Mouse (Mus musculus): ENCODE data around the gene Spsb4. TPM values are rescaled to one million over a fixed set of nuclear protein-coding genes. Genes with fewer than 3 reads are reported as not detected.
A peak's percentile ranks its signal among the peaks of the same experiment; 100 is the strongest.

Spsb4 gene
- total and polyA plus RNA-seq, 3 experiments = 4.2 to 9.1 (median 7.2) TPM

DNA sequence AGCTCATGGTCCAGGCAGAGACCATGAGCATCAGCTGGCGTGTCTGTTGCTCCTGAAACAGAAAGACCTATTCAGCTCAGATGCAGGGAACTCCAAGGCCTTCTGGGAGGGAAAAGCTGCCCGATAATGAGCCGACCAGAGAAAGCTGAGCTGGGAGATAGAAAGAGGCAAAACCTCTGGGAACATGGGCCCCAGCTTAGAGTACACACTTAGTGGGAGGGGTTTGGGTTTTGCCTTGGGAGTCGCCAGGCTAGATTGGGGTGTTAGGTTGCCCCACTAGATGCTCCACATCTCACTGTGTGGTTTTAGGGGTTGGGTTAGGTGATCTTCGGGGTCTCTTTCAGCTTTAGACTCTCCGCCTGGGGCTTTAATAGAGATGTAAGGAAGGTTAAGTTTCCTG, 95.5 kb downstream of the Spsb4 start:
- H3K27ac ChIP-seq = no peak overlapping the region
- no peaks in the 10 kb centered on the region for H3K27me3 ChIP-seq (ENCODE audit: control insufficient read depth, insufficient read depth, low read length)
- DNase-seq = no peak
- no peaks in the 10 kb centered on the region for H3K4me1 ChIP-seq (ENCODE audit: control insufficient read depth, insufficient read depth, low read length)
- no peaks in the 10 kb centered on the region for H3K79me2 ChIP-seq (replicated peaks; ENCODE audit: control insufficient read depth, insufficient read depth, low read length)
- no peak for TF ChIP-seq POLR2A (IDR thresholded peaks at IDR 0.05; ENCODE audit: insufficient read depth, low read depth, low read length)
- TF ChIP-seq EP300 (IDR thresholded peaks at IDR 0.05; ENCODE audit: insufficient read depth, low read depth, low read length) = no peak
- no peak for TF ChIP-seq CTCF (IDR thresholded peaks at IDR 0.05)
- intact Hi-C loops (cut with DNase I) = no loop called here
- no peaks in the 10 kb centered on the region for H3K36me3 ChIP-seq (ENCODE audit: control insufficient read depth, insufficient read depth, low read length)
- WGBS = 79% methylated on average over 6 of the region's 6 CpGs
- H3K9ac ChIP-seq (ENCODE audit: low read depth, low read length) = no peak overlapping the region
- H3K4me3 ChIP-seq = no peak overlapping the region

DNA sequence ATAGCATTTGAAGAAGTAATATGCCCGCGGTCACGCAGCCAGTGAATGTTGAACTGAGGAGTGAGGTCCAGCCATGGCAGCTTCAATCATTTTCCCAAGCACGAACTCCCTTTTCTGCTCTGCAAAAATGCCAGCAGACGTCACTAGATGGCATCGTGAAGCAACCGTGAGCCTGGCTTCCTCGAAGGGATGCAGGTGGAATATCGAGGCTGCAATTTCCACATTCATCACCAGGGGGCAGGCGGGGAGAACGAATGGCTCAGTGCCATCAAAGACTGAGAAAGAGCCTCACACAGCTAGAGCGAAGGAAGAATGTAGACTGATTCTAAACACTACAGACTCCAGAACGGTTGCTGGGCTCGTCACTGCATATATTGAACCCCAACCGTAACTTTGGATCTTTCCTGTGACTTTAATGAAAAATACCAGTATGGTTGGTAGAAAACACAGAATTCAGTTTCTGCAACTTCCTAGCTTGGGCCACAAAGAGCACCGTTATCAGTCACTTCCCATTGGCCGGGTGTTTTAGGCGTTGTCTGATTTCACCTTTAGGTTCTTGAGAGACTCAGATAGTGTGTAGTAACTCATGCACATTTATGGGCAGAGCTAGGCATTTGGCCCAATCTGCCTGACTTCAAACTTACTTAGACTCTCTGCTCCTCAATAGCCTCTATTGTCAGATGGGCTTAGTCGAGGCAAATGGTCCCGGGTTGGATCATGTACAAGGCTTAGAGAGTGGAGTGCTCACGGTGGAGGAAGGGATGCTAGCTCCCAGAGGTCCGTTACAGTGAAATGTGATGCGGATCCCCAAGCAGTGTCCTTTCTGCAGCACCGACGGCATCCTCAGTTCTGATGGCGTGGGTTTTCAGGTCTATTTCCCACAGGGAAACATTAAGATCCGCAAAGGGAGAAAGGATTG, 101.8 kb downstream of the Spsb4 start:
- Histone ChIP-seq H3K36me3 (ENCODE audit: control insufficient read depth, insufficient read depth, low read length) (no peaks in the 10 kb centered on the region), H3K9ac (ENCODE audit: low read depth, low read length) (no peak overlapping the region), H3K79me2 (replicated peaks; ENCODE audit: control insufficient read depth, insufficient read depth, low read length) (no peaks in the 10 kb centered on the region), H3K4me1 (ENCODE audit: control insufficient read depth, insufficient read depth, low read length) (no peaks in the 10 kb centered on the region), H3K27me3 (ENCODE audit: control insufficient read depth, insufficient read depth, low read length) (no peaks in the 10 kb centered on the region), H3K27ac (no peak overlapping the region), H3K4me3 (no peak overlapping the region)
- WGBS = 32% methylated on average over 27 of the region's 27 CpGs
- TF ChIP-seq POLR2A (IDR thresholded peaks at IDR 0.05; ENCODE audit: insufficient read depth, low read depth, low read length) (no peak), EP300 (IDR thresholded peaks at IDR 0.05; ENCODE audit: insufficient read depth, low read depth, low read length) (peak; percentile 92), CTCF (IDR thresholded peaks at IDR 0.05) (peak; percentile 96)
- intact Hi-C loops (cut with DNase I) = loop anchor here (1.0 to 2.0 kb wide), 4 partner anchors 44 to 246 kb away; partner anchors contain the start of gene Spsb4
- peak; percentile 88 to 91 for DNase-seq

DNA sequence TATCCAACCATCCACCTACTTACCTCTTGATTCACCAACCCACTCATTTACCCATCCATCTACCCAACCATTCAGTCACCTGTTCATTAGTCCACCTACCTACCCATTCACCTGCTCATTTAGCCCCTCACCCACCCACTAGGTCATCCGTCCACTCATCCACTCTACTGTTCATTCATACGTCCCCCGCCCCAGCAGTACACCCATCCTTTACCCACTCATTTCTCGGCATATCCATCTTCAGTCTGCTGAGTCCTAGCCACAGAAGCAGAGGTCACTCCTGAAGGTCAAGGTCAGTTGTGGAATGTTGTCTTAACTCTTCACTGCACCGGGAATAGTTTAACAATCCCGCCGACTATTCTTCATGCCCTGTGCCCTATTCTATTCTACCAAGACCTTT, 102.6 kb downstream of the Spsb4 start:
- Histone ChIP-seq H3K4me1 (ENCODE audit: control insufficient read depth, insufficient read depth, low read length) (no peaks in the 10 kb centered on the region), H3K9ac (ENCODE audit: low read depth, low read length) (no peak overlapping the region), H3K27ac (no peak overlapping the region), H3K79me2 (replicated peaks; ENCODE audit: control insufficient read depth, insufficient read depth, low read length) (no peaks in the 10 kb centered on the region), H3K4me3 (no peak overlapping the region), H3K27me3 (ENCODE audit: control insufficient read depth, insufficient read depth, low read length) (no peaks in the 10 kb centered on the region), H3K36me3 (ENCODE audit: control insufficient read depth, insufficient read depth, low read length) (no peaks in the 10 kb centered on the region)
- intact Hi-C loops (cut with DNase I) = loop anchor here (1.0 to 2.0 kb wide), 4 partner anchors 45 to 247 kb away; partner anchors contain the start of gene Spsb4
- WGBS = 51% methylated on average over 7 of the region's 7 CpGs
- no peak for DNase-seq
- TF ChIP-seq EP300 (IDR thresholded peaks at IDR 0.05; ENCODE audit: insufficient read depth, low read depth, low read length) = no peak
- TF ChIP-seq CTCF (IDR thresholded peaks at IDR 0.05) = no peak
- TF ChIP-seq POLR2A (IDR thresholded peaks at IDR 0.05; ENCODE audit: insufficient read depth, low read depth, low read length) = no peak

DNA sequence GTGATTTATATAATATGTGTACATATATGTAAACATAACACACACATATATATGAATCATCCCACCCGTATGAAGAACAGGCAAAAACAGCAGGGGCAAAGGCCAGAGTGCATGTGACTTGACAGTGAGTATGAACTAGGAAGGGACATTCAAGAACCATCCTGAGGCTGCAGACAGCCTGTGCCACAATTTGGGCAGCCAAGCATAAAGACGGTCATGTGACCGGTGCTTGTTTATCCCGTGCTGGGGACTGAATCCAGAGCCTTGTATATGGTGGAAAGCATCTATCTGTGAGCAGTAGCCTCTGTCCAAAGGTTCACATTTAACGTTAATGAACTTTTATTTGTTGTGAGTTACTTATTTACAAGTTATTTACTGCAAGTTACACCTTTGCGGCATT, 103.8 kb downstream of the Spsb4 start:
- no peak for TF ChIP-seq POLR2A (IDR thresholded peaks at IDR 0.05; ENCODE audit: insufficient read depth, low read depth, low read length)
- Histone ChIP-seq H3K79me2 (replicated peaks; ENCODE audit: control insufficient read depth, insufficient read depth, low read length) (no peaks in the 10 kb centered on the region), H3K36me3 (ENCODE audit: control insufficient read depth, insufficient read depth, low read length) (no peaks in the 10 kb centered on the region), H3K9ac (ENCODE audit: low read depth, low read length) (no peak overlapping the region), H3K27me3 (ENCODE audit: control insufficient read depth, insufficient read depth, low read length) (no peaks in the 10 kb centered on the region), H3K4me3 (no peak overlapping the region), H3K27ac (no peak overlapping the region), H3K4me1 (ENCODE audit: control insufficient read depth, insufficient read depth, low read length) (no peaks in the 10 kb centered on the region)
- intact Hi-C loops (cut with DNase I) = no loop called here
- no peak for DNase-seq
- 86% methylated on average over 6 of the region's 6 CpGs for WGBS

DNA sequence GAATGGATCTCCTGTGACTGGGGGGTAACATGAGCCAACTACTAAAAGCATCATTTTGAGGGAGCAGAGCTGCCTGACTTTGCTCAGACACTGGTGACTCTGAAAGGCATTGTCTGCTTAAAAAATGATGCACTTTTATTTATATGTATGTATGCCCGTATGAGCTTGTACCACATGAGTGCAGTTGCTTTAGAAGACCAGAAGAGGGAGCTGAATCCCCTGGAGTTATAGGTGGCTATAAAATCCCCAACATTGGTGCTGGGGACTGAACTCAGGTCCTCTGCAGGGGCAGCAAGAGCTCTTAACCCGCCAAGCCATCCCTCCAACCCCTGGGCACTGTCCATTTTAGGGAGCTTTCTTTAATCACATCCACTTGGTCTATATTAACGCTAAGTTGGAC, 104.6 kb downstream of the Spsb4 start:
- H3K4me1 ChIP-seq (ENCODE audit: control insufficient read depth, insufficient read depth, low read length) = no peaks in the 10 kb centered on the region
- 86% methylated on average over 3 of the region's 3 CpGs for WGBS
- no peaks in the 10 kb centered on the region for H3K36me3 ChIP-seq (ENCODE audit: control insufficient read depth, insufficient read depth, low read length)
- H3K9ac ChIP-seq (ENCODE audit: low read depth, low read length) = no peak overlapping the region
- no peak overlapping the region for H3K27ac ChIP-seq
- no peaks in the 10 kb centered on the region for H3K79me2 ChIP-seq (replicated peaks; ENCODE audit: control insufficient read depth, insufficient read depth, low read length)
- DNase-seq = no peak
- no peak overlapping the region for H3K4me3 ChIP-seq
- TF ChIP-seq EP300 (IDR thresholded peaks at IDR 0.05; ENCODE audit: insufficient read depth, low read depth, low read length) (no peak), POLR2A (IDR thresholded peaks at IDR 0.05; ENCODE audit: insufficient read depth, low read depth, low read length) (no peak), CTCF (IDR thresholded peaks at IDR 0.05) (peak; percentile 16; the same call in 1 of the 2 replicates)
- no peaks in the 10 kb centered on the region for H3K27me3 ChIP-seq (ENCODE audit: control insufficient read depth, insufficient read depth, low read length)
- intact Hi-C loops (cut with DNase I) = no loop called here

DNA sequence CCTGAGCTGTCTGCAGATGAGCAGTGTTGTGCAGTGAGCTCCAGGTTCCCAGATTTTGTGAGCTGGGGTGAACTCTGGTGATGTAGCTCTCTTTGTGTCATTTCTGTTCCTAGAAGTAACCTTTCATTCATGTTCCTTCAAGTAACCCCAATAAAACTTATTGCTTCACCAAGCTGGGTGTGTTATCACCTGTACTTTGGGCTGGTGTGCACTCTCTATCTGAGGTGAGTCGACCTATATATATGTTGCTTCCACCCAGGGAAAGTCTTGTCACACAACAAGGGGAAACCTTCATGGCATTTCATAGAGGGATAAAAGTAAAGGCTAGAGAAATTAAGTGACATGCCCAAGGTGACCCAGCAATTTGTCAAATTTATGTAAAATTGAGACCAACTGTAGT, 109.1 kb downstream of the Spsb4 start:
- Histone ChIP-seq H3K4me1 (ENCODE audit: control insufficient read depth, insufficient read depth, low read length) (no peaks in the 10 kb centered on the region), H3K27me3 (ENCODE audit: control insufficient read depth, insufficient read depth, low read length) (no peaks in the 10 kb centered on the region), H3K9ac (ENCODE audit: low read depth, low read length) (no peak overlapping the region), H3K4me3 (no peak overlapping the region), H3K79me2 (replicated peaks; ENCODE audit: control insufficient read depth, insufficient read depth, low read length) (no peaks in the 10 kb centered on the region), H3K36me3 (ENCODE audit: control insufficient read depth, insufficient read depth, low read length) (no peaks in the 10 kb centered on the region), H3K27ac (no peak overlapping the region)
- TF ChIP-seq POLR2A (IDR thresholded peaks at IDR 0.05; ENCODE audit: insufficient read depth, low read depth, low read length) (no peak), EP300 (IDR thresholded peaks at IDR 0.05; ENCODE audit: insufficient read depth, low read depth, low read length) (no peak), CTCF (IDR thresholded peaks at IDR 0.05) (no peak)
- WGBS = 82% methylated on average over 1 of the region's 1 CpGs
- no peak for DNase-seq
- intact Hi-C loops (cut with DNase I) = no loop called here

Measured in heart, adult 2 months (tissue).